Mouse (Mus musculus) spleen, postnatal 4 days (tissue): ENCODE results near the gene Xpo4.
"Not testable (repeated sequence)": the region's sequence is repeated elsewhere in the genome, so short reads cannot be mapped to it uniquely, and the experiment has no call there.

Experiments used
- DNase-seq, 2 experiments: peaks; one replicate each; pipeline ENCODE4 v3.0.0; 2022; ENCODE audit warnings: low spot score in 2 of 2

Xpo4 gene

GRCm38 (mm10) chr14:57664822-57665627, at the start of gene Xpo4:
Xpo4 (minus strand) TSS chr14:57665430.
- DNase-seq: peak; percentile 83 to 94

- no peak for DNase-seq
These were observed 47.7 kb upstream of the Xpo4 start for GRCm38 (mm10) chr14:57712884-57713283.

GRCm38 (mm10) chr14:57711059-57711458, 45.8 kb upstream of the Xpo4 start:
- no peak for DNase-seq

GRCm38 (mm10) chr14:57709171-57709570, 43.9 kb upstream of the Xpo4 start:
- no peak for DNase-seq

- no peak for DNase-seq
These were observed 43.4 kb upstream of the Xpo4 start for GRCm38 (mm10) chr14:57708580-57708979.

GRCm38 (mm10) chr14:57707100-57707893, 42.1 kb upstream of the Xpo4 start:
- no peak for DNase-seq

- no peak for DNase-seq
These were observed 41.5 kb upstream of the Xpo4 start for GRCm38 (mm10) chr14:57706760-57707099.

- no peak for DNase-seq
These were observed 40.5 kb upstream of the Xpo4 start for GRCm38 (mm10) chr14:57705759-57706158.

- no peak for DNase-seq
These were observed 39.8 kb upstream of the Xpo4 start for GRCm38 (mm10) chr14:57705075-57705474.

GRCm38 (mm10) chr14:57701915-57702477, 36.8 kb upstream of the Xpo4 start:
- DNase-seq: no peak

GRCm38 (mm10) chr14:57699461-57699970, 34.3 kb upstream of the Xpo4 start:
- no peak for DNase-seq

- DNase-seq: no peak
These were observed 33.8 kb upstream of the Xpo4 start for GRCm38 (mm10) chr14:57699016-57699415.

GRCm38 (mm10) chr14:57696066-57696465, 30.8 kb upstream of the Xpo4 start:
- DNase-seq: no peak

- no peak for DNase-seq
These were observed 30.3 kb upstream of the Xpo4 start for GRCm38 (mm10) chr14:57695550-57695949.

- DNase-seq: no peak
These were observed 29.0 kb upstream of the Xpo4 start for GRCm38 (mm10) chr14:57694246-57694645.

GRCm38 (mm10) chr14:57692517-57693130, 27.4 kb upstream of the Xpo4 start:
- DNase-seq: peak in 1 of 2 experiments; percentile 50

- no peak for DNase-seq
These were observed 26.1 kb upstream of the Xpo4 start for GRCm38 (mm10) chr14:57691316-57691715.

GRCm38 (mm10) chr14:57690681-57691080, 25.5 kb upstream of the Xpo4 start:
- DNase-seq: no peak

GRCm38 (mm10) chr14:57688066-57688465, 22.8 kb upstream of the Xpo4 start:
- not testable (repeated sequence) for DNase-seq

- DNase-seq: no peak
These were observed 22.2 kb upstream of the Xpo4 start for GRCm38 (mm10) chr14:57687441-57687840.

- DNase-seq: no peak
These were observed 21.4 kb upstream of the Xpo4 start for GRCm38 (mm10) chr14:57686647-57687046.

- DNase-seq: peak; percentile 75 to 88
These were observed 19.3 kb upstream of the Xpo4 start for GRCm38 (mm10) chr14:57684579-57684978.
